Mouse (Mus musculus) lung, postnatal 0 days (tissue): ENCODE measurements at regions not wholly inside any gene's neighbourhood (a gene's known extent, or its start where the extent isn't known, plus 50 kb on each side); places are given as distances from the start of the nearest gene placed in this dataset.
A peak's percentile ranks its signal among the peaks of the same experiment; 100 is the strongest.

Experiments
- CTCF ChIP-seq: IDR thresholded peaks from 2 replicates; pipeline ENCODE4 v1.5.1; 2016; ENCODE audit warnings: antibody characterized with exemption, mild to moderate bottlenecking
- EP300 ChIP-seq: IDR thresholded peaks from 2 replicates; pipeline ENCODE4 v1.6.1; 2016; ENCODE audit warnings: antibody characterized with exemption, mild to moderate bottlenecking, control low read depth

DNA sequence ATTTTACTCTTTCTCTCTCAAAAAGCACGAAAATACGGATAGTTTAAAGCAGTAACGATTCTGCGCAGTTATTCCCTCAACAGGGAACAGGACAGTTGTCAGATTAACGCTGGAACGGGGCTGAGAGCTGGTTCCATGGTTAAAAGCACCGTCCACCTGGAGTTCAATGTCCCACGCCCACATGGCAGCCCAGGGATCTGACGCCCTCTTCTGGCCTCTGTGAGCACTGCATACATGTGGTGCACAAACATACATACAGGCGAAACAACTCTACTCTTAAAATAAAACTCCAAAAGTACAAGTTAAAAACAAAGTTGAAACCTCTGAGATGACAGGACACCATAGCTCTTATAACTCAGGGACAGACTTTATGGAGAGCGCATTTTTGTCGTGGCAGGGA is 169.5 kb downstream of the Rpap3 start:
- TF ChIP-seq CTCF, result peak; percentile 26
- no peak for TF ChIP-seq EP300
